Mouse (Mus musculus) liver, embryonic 14.5 days (tissue): ENCODE results near the gene Ncr1.
"Not testable (repeated sequence)": the region's sequence is repeated elsewhere in the genome, so short reads cannot be mapped to it uniquely, and the experiment has no call there.

Experiments
- CTCF ChIP-seq: IDR thresholded peaks from 2 replicates; pipeline ENCODE4 v1.5.1; 2016; ENCODE audit warnings: antibody characterized with exemption, low read depth, control low read depth
- EP300 ChIP-seq: IDR thresholded peaks from 2 replicates; pipeline ENCODE4 v1.6.1; 2016; ENCODE audit warnings: antibody characterized with exemption, low read depth

GRCm38 (mm10) chr7:4313109-4313508 is 24.4 kb upstream of the Ncr1 start:
- TF ChIP-seq CTCF, EP300: not testable (repeated sequence)
